Comparison of ENCODE assay signal across 15 mouse cellular contexts in genomic region chr19:26069908-26070307, GRCm38 (mm10).
DNase-seq lines count a peak whose midpoint lies in the region; ATAC-seq and TF ChIP-seq lines count a peak whose summit lies in the region.
"Had no signal": no experiment of that assay in that cellular context is flagged by ENCODE, and none has a peak within 500 bp of the region (broad histone marks: within the 10 kb centered on the region; RNA-seq: fewer than 3 reads in every experiment).

No protein-coding gene starts in this region.

- no peak overlapping the region for H3K4me3 ChIP-seq in intestine, postnatal 0 days (ENCODE audit: low read depth, low read length)
- no peak overlapping the region for H3K4me3 ChIP-seq in intestine, embryonic 16.5 days (ENCODE audit: low read length)
- no peak overlapping the region for H3K4me3 ChIP-seq in lung, postnatal 0 days (ENCODE audit: low read depth, low read length)
- H3K4me3 ChIP-seq in ES-E14 (ENCODE audit: insufficient read depth in 1 of 2, low read depth in 1 of 2, low read length in 2 of 2, poor library complexity in 1 of 2, severe bottlenecking in 1 of 2), result no peak overlapping the region
- H3K4me3 ChIP-seq: hindbrain, embryonic 13.5 days; kidney, embryonic 15.5 days; lung, embryonic 15.5 days had no signal

- ATAC-seq in intestine, postnatal 0 days, result no peak
- ATAC-seq in intestine, embryonic 16.5 days, result no peak
- no peak for ATAC-seq in lung, postnatal 0 days

- 83% methylated on average over 3 of the region's 3 CpGs for WGBS in intestine, postnatal 0 days
- 89% methylated on average over 3 of the region's 3 CpGs for WGBS in intestine, embryonic 16.5 days
- WGBS in lung, postnatal 0 days, result 87% methylated on average over 3 of the region's 3 CpGs

- no peaks in the 10 kb centered on the region for H3K36me3 ChIP-seq in intestine, postnatal 0 days (ENCODE audit: control insufficient read depth, insufficient read depth)
- H3K36me3 ChIP-seq in intestine, embryonic 16.5 days (ENCODE audit: control insufficient read depth, insufficient read depth, low read length), result no peaks in the 10 kb centered on the region
- H3K36me3 ChIP-seq in lung, postnatal 0 days (ENCODE audit: insufficient read depth, low read length), result no peaks in the 10 kb centered on the region
- H3K36me3 ChIP-seq in ES-E14 (ENCODE audit: control insufficient read depth, insufficient read depth, low read length, poor library complexity, severe bottlenecking), result no peaks in the 10 kb centered on the region
- H3K36me3 ChIP-seq: hindbrain, embryonic 13.5 days; kidney, embryonic 15.5 days; lung, embryonic 15.5 days had no signal

- H3K27me3 ChIP-seq in intestine, postnatal 0 days (replicated peaks; ENCODE audit: control insufficient read depth, insufficient read depth, low read length), result no peaks in the 10 kb centered on the region
- H3K27me3 ChIP-seq in intestine, embryonic 16.5 days (replicated peaks; ENCODE audit: control insufficient read depth, insufficient read depth, low read length), result no peaks in the 10 kb centered on the region
- no peaks in the 10 kb centered on the region for H3K27me3 ChIP-seq in lung, postnatal 0 days (replicated peaks; ENCODE audit: insufficient read depth, low read length)
- H3K27me3 ChIP-seq: hindbrain, embryonic 13.5 days; kidney, embryonic 15.5 days; lung, embryonic 15.5 days had no signal

- TF ChIP-seq EP300 in lung, postnatal 0 days (IDR thresholded peaks at IDR 0.05), result no peak

- no peak for DNase-seq in lung, postnatal 0 days (ENCODE audit: low spot score)
- no peak for DNase-seq in lung, postnatal 25 days (ENCODE audit: low spot score)
- peak; percentile 24 for DNase-seq in ES-E14 (ENCODE audit: low read depth, low spot score)
- peak; percentile 3 for DNase-seq in lung, postnatal 36 days
- DNase-seq in urinary bladder, postnatal 36 days (ENCODE audit: low spot score in 2 of 2), result no peak
- DNase-seq: adrenal gland, postnatal 10 days; heart, adult 11 months; right cerebral cortex, postnatal 25 days; thymus, postnatal 25 days had no signal

- H3K27ac ChIP-seq in intestine, postnatal 0 days (ENCODE audit: low read depth, low read length), result no peak overlapping the region
- no peak overlapping the region for H3K27ac ChIP-seq in intestine, embryonic 16.5 days (ENCODE audit: low read length)
- no peak overlapping the region for H3K27ac ChIP-seq in lung, postnatal 0 days (ENCODE audit: low read length)
- H3K27ac ChIP-seq in ES-E14 (ENCODE audit: insufficient read depth, low read depth, low read length, poor library complexity, severe bottlenecking), result no peak overlapping the region
- H3K27ac ChIP-seq: hindbrain, embryonic 13.5 days; kidney, embryonic 15.5 days; lung, embryonic 15.5 days had no signal

- in situ Hi-C loops in ES-E14 (cut with MboI; ENCODE audit: low sequenced_read_pairs in 2 of 2, unreplicated experiment in 2 of 2), result no loop called here

- no peak overlapping the region for H3K9ac ChIP-seq in intestine, postnatal 0 days (ENCODE audit: low read depth, low read length)
- H3K9ac ChIP-seq in intestine, embryonic 16.5 days (ENCODE audit: low read depth, low read length), result no peak overlapping the region
- no peak overlapping the region for H3K9ac ChIP-seq in lung, postnatal 0 days (replicated peaks; ENCODE audit: low read depth)
- no peak overlapping the region for H3K9ac ChIP-seq in ES-E14 (ENCODE audit: insufficient read depth, low read depth, low read length, poor library complexity, severe bottlenecking)
- H3K9ac ChIP-seq: hindbrain, embryonic 13.5 days; kidney, embryonic 15.5 days; lung, embryonic 15.5 days had no signal

- H3K9me3 ChIP-seq in intestine, postnatal 0 days (ENCODE audit: control insufficient read depth), result no peaks in the 10 kb centered on the region
- H3K9me3 ChIP-seq in intestine, embryonic 16.5 days (ENCODE audit: control insufficient read depth, low read length), result no peaks in the 10 kb centered on the region
- H3K9me3 ChIP-seq in lung, postnatal 0 days (ENCODE audit: low read length), result no peaks in the 10 kb centered on the region
- H3K9me3 ChIP-seq in ES-E14 (ENCODE audit: control insufficient read depth, insufficient read depth, low read depth, low read length), result no peaks in the 10 kb centered on the region
- H3K9me3 ChIP-seq: hindbrain, embryonic 13.5 days; kidney, embryonic 15.5 days; lung, embryonic 15.5 days had no signal

- H3K4me2 ChIP-seq in intestine, postnatal 0 days (replicated peaks; ENCODE audit: low read depth), result no peak overlapping the region
- H3K4me2 ChIP-seq in intestine, embryonic 16.5 days (ENCODE audit: low read depth, low read length), result no peak overlapping the region
- H3K4me2 ChIP-seq in lung, postnatal 0 days (replicated peaks; ENCODE audit: low read depth, low read length), result no peak overlapping the region
- H3K4me2 ChIP-seq: hindbrain, embryonic 13.5 days; kidney, embryonic 15.5 days; lung, embryonic 15.5 days; midbrain, embryonic 11.5 days had no signal

- no peaks in the 10 kb centered on the region for H3K4me1 ChIP-seq in intestine, postnatal 0 days (replicated peaks; ENCODE audit: control insufficient read depth, insufficient read depth, low read length)
- H3K4me1 ChIP-seq in intestine, embryonic 16.5 days (ENCODE audit: control insufficient read depth, insufficient read depth, low read length), result no peaks in the 10 kb centered on the region
- H3K4me1 ChIP-seq in lung, postnatal 0 days (ENCODE audit: insufficient read depth, low read depth, low read length), result no peaks in the 10 kb centered on the region
- no peaks in the 10 kb centered on the region for H3K4me1 ChIP-seq in ES-E14 (ENCODE audit: control insufficient read depth in 2 of 2, insufficient read depth in 2 of 2, low read length in 2 of 2, poor library complexity in 1 of 2)
- H3K4me1 ChIP-seq: hindbrain, embryonic 13.5 days; kidney, embryonic 15.5 days; lung, embryonic 15.5 days had no signal

- peak; percentile 54 for TF ChIP-seq CTCF in intestine, postnatal 0 days (IDR thresholded peaks at IDR 0.05; ENCODE audit: low read depth)
- TF ChIP-seq CTCF in lung, postnatal 0 days (IDR thresholded peaks at IDR 0.05), result peak; percentile 22; the same call in 1 of the 2 replicates

TF ChIP-seq in ES-E14, 5 proteins besides CTCF, POLR2A, EP300 and RAD21:
- TF ChIP-seq CHD2 (IDR thresholded peaks at IDR 0.05; ENCODE audit: low read depth, low read length), result no peak
- TF ChIP-seq ZC3H11A (IDR thresholded peaks at IDR 0.05; ENCODE audit: borderline replicate concordance, low read depth, low read length), result no peak
- TF ChIP-seq MAFK (IDR thresholded peaks at IDR 0.05; ENCODE audit: insufficient read depth, low read depth, low read length), result no peak
- TF ChIP-seq ZNF384 (IDR thresholded peaks at IDR 0.05; ENCODE audit: low read depth, low read length), result no peak
- TF ChIP-seq HCFC1 (IDR thresholded peaks at IDR 0.05; ENCODE audit: borderline replicate concordance, insufficient read depth, low read length), result no peak
TF ChIP-seq in ES-E14: peak in this region for 0.

Comparison
In these comparisons a context has a peak if more than half of its experiments do, and no peak if none do; other contexts are left out.
1. DNase-seq: peak in ES-E14 (single experiment) and lung, postnatal 36 days (single experiment); none in lung, postnatal 0 days (single experiment), lung, postnatal 25 days (single experiment) and urinary bladder, postnatal 36 days (0 of 2).